Mouse (Mus musculus) layer of hippocampus, adult 9-11 months (tissue): ENCODE data around the gene Zfand2b.

Experiments
- DNase-seq: peaks from one replicate; pipeline ENCODE4 v3.0.0; 2022

Gene Zfand2b

DNA sequence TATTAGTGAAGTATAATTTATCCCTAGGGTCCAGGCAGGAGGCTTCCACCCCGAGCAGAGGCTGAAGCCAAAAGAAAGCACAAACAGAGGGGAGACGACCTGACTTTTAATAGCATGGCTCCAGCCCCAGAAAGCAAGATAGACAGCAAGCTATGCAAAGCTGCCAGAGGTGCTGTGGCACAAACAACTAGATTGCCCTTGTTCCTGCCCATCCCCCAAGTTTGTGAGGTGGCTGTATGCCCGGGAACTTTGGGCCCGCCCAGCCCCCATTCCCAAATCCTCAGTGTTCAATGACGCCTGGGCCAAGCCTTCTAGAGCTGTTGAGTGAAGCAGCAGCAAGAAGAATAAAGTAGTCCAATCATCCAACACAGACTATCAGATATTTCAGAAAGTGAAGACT, 46.4 kb downstream of the Zfand2b start:
- no peak for DNase-seq

DNA sequence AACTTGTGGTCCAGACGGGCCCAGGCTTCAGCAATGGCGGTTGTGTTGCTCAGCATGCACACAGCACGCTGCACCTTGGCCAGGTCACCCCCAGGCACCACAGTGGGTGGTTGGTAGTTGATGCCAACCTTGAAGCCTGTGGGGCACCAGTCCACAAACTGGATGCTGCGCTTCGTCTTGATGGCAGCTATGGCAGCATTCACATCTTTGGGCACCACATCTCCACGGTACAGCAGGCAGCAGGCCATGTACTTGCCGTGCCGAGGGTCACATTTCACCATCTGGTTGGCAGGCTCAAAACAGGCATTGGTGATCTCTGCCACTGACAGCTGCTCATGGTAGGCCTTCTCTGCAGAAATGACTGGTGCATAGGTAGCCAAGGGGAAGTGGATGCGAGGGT, 47.3 kb downstream of the Zfand2b start:
- DNase-seq = no peak

DNA sequence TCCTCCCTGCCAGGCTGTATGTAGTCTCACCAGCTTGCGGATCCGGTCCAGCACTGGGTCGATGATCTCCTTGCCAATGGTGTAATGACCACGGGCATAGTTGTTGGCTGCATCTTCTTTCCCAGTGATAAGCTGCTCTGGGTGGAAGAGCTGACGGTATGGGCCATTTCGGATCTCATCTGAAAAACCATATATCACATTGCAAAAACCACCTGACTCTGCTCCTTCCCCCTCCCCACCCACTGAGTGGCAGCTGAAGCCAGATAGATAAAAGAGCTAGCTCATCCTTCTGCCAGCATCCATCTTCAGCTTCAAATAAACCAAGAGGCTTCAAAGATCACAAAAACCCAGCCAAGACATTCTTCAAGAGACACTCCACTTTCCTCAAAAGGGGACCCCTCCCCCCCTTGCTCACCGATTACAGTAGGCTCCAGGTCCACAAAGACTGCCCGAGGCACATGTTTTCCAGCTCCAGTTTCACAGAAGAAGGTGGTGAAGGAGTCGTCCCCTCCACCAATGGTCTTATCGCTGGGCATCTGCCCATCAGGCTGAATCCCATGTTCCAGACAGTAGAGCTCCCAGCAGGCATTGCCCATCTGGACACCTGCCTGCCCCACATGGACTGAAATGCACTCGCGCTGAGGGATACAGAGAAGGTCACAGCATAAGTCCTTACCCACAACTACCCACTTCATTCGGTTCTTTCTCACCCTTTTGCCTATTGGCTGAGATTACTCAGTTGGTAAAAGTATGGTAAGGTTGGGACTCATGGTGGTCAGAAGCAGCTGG, 48.5 kb downstream of the Zfand2b start:
- no peak for DNase-seq

DNA sequence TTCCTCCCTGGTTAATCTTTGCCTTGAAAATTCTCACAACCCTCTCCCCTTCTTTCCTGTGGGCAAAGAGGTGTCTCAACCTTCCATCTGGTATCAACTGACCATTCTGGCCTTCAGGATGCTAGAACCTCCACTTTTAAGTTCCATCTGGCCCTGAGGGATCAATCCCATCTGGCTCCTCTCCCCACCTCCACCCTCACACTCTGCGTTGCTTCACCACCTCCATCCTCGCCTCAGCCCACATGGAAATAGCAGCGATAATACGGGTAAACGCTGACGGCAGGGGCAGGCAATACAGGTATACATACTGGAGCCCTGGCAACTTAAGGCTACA, 49.4 kb downstream of the Zfand2b start:
- DNase-seq = no peak

GRCm38 (mm10) chr1:75218227-75219001, 50.0 kb downstream of the Zfand2b start:
- peak; percentile 82 for DNase-seq

- DNase-seq = peak; percentile 92
Measured at GRCm38 (mm10) chr1:75219078-75219477, 50.6 kb downstream of the Zfand2b start.

DNA sequence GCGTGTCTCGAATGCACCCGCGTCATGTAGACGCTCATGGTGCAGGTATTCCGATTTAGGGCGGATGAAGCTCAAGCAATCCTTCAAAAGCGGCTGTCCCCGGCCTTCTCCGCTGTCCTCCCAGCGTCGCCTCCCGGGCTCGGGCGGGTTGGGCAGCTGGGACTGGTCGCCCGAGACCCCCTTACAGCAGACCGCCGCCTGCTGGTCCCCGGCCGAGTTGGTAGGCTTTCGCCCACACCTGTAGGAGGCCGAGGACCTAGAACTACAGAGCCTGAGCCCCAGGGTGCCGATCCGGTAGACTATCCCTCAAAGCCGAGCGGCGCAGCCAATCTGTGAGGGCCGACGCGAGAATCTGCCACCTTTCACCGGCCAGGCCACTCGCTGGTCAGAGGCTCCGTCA, 51.1 kb downstream of the Zfand2b start, which contains the start of gene Tuba4a:
Tuba4a (minus strand) TSS at position 335 of the 400 bp plus-strand sequence.
- DNase-seq = no peak
